Mouse (Mus musculus): ENCODE measurements around the gene Cdh5. TPM values are rescaled to one million over a fixed set of nuclear protein-coding genes. Genes with fewer than 3 reads are reported as not detected.
A peak's percentile ranks its signal among the peaks of the same experiment; 100 is the strongest.

Cdh5 gene
- 9.2 and 12.6 TPM in 2 replicates for polyA plus RNA-seq (2015; fragmentation: Nextera tagmentation; extraction: Ambion mirVana)

GRCm38 (mm10) chr8:104101415-104101814, at the start of gene Cdh5:
Gene Cdh5 (plus strand): TSS chr8:104101625.
- H3K9me3 ChIP-seq (ENCODE audit: control insufficient read depth, low read length): no peaks in the 10 kb centered on the region
- H3K4me2 ChIP-seq (ENCODE audit: low read length): no peak within 1 kb of the TSS
- no peak within 1 kb of the TSS for H3K4me3 ChIP-seq (replicated peaks; ENCODE audit: low read length)
- H3K9ac ChIP-seq (replicated peaks; ENCODE audit: low read depth, low read length): no peak within 1 kb of the TSS
- ATAC-seq: no peak
- H3K27me3 ChIP-seq (replicated peaks; ENCODE audit: control insufficient read depth, insufficient read depth, low read length): no peaks in the 10 kb centered on the region
- H3K36me3 ChIP-seq (ENCODE audit: control insufficient read depth, insufficient read depth): no peaks in the 10 kb centered on the region
- 76% methylated on average over 8 of the region's 8 CpGs for WGBS
- 0 out of 2 replicates have a peak, but pooled peaks cover 5% of the 10 kb centered on the region for H3K4me1 ChIP-seq (replicated peaks; ENCODE audit: control insufficient read depth, insufficient read depth, low read length)
- no peak within 1 kb of the TSS for H3K27ac ChIP-seq (ENCODE audit: low read length)

DNA sequence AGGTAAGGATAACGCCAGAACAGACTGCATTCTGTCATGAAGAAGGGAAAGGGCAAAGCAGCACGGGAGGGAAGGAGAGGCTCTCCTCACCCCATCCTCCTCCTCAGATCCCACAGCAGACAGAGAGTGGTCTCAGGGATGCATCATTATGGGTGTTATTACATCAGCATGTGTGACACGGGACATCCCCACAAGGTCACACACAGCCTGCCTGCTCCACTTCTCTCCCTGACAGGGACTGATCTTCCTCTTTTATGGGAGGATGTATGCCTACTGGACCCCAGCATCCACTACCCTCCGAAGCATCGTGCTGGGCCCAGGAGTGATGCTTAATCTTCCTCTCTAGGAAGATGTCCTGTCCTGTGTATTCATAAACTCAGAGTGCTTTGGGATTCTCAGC, 41.5 kb upstream of the Cdh5 start:
- Histone ChIP-seq H3K9ac (replicated peaks; ENCODE audit: low read depth, low read length) (no peak overlapping the region), H3K4me1 (replicated peaks; ENCODE audit: control insufficient read depth, insufficient read depth, low read length) (peaks cover 9% of the 10 kb centered on the region), H3K27ac (ENCODE audit: low read length) (no peak overlapping the region), H3K4me3 (replicated peaks; ENCODE audit: low read length) (no peak overlapping the region), H3K27me3 (replicated peaks; ENCODE audit: control insufficient read depth, insufficient read depth, low read length) (no peaks in the 10 kb centered on the region), H3K4me2 (ENCODE audit: low read length) (no peak overlapping the region), H3K9me3 (ENCODE audit: control insufficient read depth, low read length) (no peaks in the 10 kb centered on the region), H3K36me3 (ENCODE audit: control insufficient read depth, insufficient read depth) (no peaks in the 10 kb centered on the region)
- WGBS: 79% methylated on average over 5 of the region's 5 CpGs
- ATAC-seq: no peak

- H3K4me1 ChIP-seq (replicated peaks; ENCODE audit: control insufficient read depth, insufficient read depth, low read length): peaks cover 9% of the 10 kb centered on the region
- H3K4me2 ChIP-seq (ENCODE audit: low read length): no peak overlapping the region
- no peak overlapping the region for H3K27ac ChIP-seq (ENCODE audit: low read length)
- no peak overlapping the region for H3K9ac ChIP-seq (replicated peaks; ENCODE audit: low read depth, low read length)
- H3K9me3 ChIP-seq (ENCODE audit: control insufficient read depth, low read length): no peaks in the 10 kb centered on the region
- no peak overlapping the region for H3K4me3 ChIP-seq (replicated peaks; ENCODE audit: low read length)
- H3K27me3 ChIP-seq (replicated peaks; ENCODE audit: control insufficient read depth, insufficient read depth, low read length): no peaks in the 10 kb centered on the region
- H3K36me3 ChIP-seq (ENCODE audit: control insufficient read depth, insufficient read depth): no peaks in the 10 kb centered on the region
- ATAC-seq: no peak
- 95% methylated on average over 7 of the region's 7 CpGs for WGBS
Observed at GRCm38 (mm10) chr8:104060446-104060845, 41.0 kb upstream of the Cdh5 start.

DNA sequence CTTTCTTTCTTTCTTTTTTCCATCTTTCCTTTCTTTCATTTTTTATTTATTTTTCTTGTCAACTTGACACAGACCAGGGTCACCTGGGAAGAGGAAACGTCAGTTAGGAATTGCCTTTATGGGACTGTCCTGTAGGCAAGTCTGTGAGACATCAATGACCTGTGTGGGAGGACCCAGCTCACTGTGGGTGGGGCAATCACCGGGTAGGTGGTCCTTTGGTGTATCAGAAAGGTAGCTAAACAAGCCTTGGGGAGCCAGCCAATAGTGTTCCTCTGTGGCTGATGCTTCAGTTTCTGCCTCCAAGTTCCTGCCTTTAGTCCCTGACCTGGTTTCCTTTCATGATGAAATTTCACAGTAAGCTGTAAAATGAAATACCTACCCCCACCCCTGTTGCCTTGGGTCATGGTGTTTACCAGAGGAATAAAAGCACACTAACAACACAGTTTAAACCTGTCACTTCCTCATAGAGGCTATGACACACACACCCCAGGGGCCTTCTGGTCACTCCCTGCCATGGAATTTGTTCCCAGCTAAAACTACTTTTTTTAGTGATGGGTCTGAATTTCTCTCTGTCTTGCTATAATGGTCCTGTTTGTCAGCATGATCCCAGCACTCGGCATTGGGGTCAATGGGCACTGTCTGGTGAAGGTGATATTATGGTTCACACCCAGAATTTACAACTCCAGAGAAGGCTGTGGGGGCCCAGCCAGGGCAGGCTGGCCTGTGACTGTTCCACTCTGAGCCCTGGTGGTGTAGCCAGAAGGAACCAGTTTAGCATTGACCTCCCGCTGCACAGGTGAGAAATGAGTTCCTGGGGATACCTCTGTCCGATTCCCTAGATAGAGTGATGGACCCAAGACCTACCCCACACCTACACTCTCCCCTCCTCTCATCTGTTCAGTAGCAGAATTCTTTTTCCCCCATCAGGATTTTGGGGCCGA, 40.1 kb upstream of the Cdh5 start:
- WGBS: 77% methylated on average over 6 of the region's 6 CpGs
- Histone ChIP-seq H3K27ac (ENCODE audit: low read length) (0 out of 2 replicates have a peak overlapping the region, but pooled peaks have one; percentile 23), H3K9ac (replicated peaks; ENCODE audit: low read depth, low read length) (no peak overlapping the region), H3K4me2 (ENCODE audit: low read length) (no peak overlapping the region), H3K27me3 (replicated peaks; ENCODE audit: control insufficient read depth, insufficient read depth, low read length) (no peaks in the 10 kb centered on the region), H3K36me3 (ENCODE audit: control insufficient read depth, insufficient read depth) (no peaks in the 10 kb centered on the region), H3K4me1 (replicated peaks; ENCODE audit: control insufficient read depth, insufficient read depth, low read length) (peaks cover 9% of the 10 kb centered on the region), H3K4me3 (replicated peaks; ENCODE audit: low read length) (no peak overlapping the region), H3K9me3 (ENCODE audit: control insufficient read depth, low read length) (no peaks in the 10 kb centered on the region)
- ATAC-seq: no peak; the same call in 1 of the 2 replicates

DNA sequence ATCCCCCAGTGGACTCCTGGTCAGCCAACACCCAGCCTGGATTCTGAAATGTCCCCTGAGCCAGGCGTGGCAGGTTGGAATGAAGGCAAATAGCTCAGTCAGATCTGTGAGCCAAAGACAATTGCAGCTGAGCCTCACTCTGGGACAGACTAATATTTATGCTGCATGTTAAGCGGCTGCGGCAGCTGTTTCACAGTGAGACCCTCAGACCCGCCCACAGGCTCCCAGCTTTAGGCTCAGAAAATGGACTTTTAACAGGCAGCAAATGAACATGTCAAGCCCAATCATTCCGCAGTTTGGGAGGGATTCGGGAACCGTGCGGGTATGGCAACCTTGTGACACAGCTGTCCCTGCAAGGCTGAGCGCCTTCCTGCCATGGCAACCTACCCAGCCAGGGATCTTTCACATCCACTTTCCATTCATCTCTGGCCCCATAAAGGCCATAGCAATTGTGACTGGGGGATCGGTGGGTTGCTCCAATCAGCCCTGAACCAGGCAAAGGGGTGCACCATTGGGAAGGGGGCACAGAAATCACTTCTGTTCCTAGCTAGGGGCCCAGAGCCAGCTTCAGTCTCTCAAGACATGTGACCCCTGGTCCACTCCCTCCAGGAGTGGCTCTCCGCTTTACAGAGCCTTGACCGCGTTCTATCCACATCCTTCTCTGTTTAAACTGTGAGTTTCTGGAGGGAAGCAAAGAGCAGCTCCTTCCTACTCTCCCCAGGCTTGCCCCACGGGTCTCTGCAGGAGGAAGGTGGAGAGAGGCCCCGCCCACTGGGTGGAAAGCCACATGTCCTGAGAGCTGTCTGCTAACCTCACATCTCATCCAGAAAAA, 39.2 kb upstream of the Cdh5 start:
- Histone ChIP-seq H3K4me3 (replicated peaks; ENCODE audit: low read length) (no peak overlapping the region), H3K27ac (ENCODE audit: low read length) (0 out of 2 replicates have a peak overlapping the region, but pooled peaks have one; percentile 23), H3K9ac (replicated peaks; ENCODE audit: low read depth, low read length) (no peak overlapping the region), H3K36me3 (ENCODE audit: control insufficient read depth, insufficient read depth) (no peaks in the 10 kb centered on the region), H3K4me1 (replicated peaks; ENCODE audit: control insufficient read depth, insufficient read depth, low read length) (peaks cover 9% of the 10 kb centered on the region), H3K4me2 (ENCODE audit: low read length) (no peak overlapping the region), H3K27me3 (replicated peaks; ENCODE audit: control insufficient read depth, insufficient read depth, low read length) (no peaks in the 10 kb centered on the region), H3K9me3 (ENCODE audit: control insufficient read depth, low read length) (no peaks in the 10 kb centered on the region)
- peak; percentile 88 for ATAC-seq
- WGBS: 45% methylated on average over 15 of the region's 15 CpGs

GRCm38 (mm10) chr8:104065223-104065622, 36.2 kb upstream of the Cdh5 start:
- Histone ChIP-seq H3K4me1 (replicated peaks; ENCODE audit: control insufficient read depth, insufficient read depth, low read length) (peaks cover 9% of the 10 kb centered on the region), H3K27me3 (replicated peaks; ENCODE audit: control insufficient read depth, insufficient read depth, low read length) (no peaks in the 10 kb centered on the region), H3K27ac (ENCODE audit: low read length) (no peak overlapping the region), H3K4me3 (replicated peaks; ENCODE audit: low read length) (no peak overlapping the region), H3K9ac (replicated peaks; ENCODE audit: low read depth, low read length) (no peak overlapping the region), H3K36me3 (ENCODE audit: control insufficient read depth, insufficient read depth) (no peaks in the 10 kb centered on the region), H3K4me2 (ENCODE audit: low read length) (no peak overlapping the region), H3K9me3 (ENCODE audit: control insufficient read depth, low read length) (no peaks in the 10 kb centered on the region)
- no peak for ATAC-seq
- 83% methylated on average over 7 of the region's 7 CpGs for WGBS

- no peaks in the 10 kb centered on the region for H3K9me3 ChIP-seq (ENCODE audit: control insufficient read depth, low read length)
- H3K9ac ChIP-seq (replicated peaks; ENCODE audit: low read depth, low read length): no peak overlapping the region
- H3K27ac ChIP-seq (ENCODE audit: low read length): no peak overlapping the region
- no peak for ATAC-seq
- H3K4me2 ChIP-seq (ENCODE audit: low read length): no peak overlapping the region
- H3K4me3 ChIP-seq (replicated peaks; ENCODE audit: low read length): no peak overlapping the region
- H3K4me1 ChIP-seq (replicated peaks; ENCODE audit: control insufficient read depth, insufficient read depth, low read length): peaks cover 9% of the 10 kb centered on the region
- no peaks in the 10 kb centered on the region for H3K36me3 ChIP-seq (ENCODE audit: control insufficient read depth, insufficient read depth)
- H3K27me3 ChIP-seq (replicated peaks; ENCODE audit: control insufficient read depth, insufficient read depth, low read length): no peaks in the 10 kb centered on the region
- 70% methylated on average over 9 of the region's 9 CpGs for WGBS
Observed at GRCm38 (mm10) chr8:104065906-104066518, 35.4 kb upstream of the Cdh5 start.

- Histone ChIP-seq H3K9me3 (ENCODE audit: control insufficient read depth, low read length) (no peaks in the 10 kb centered on the region), H3K27me3 (replicated peaks; ENCODE audit: control insufficient read depth, insufficient read depth, low read length) (no peaks in the 10 kb centered on the region), H3K27ac (ENCODE audit: low read length) (no peak overlapping the region), H3K4me2 (ENCODE audit: low read length) (no peak overlapping the region), H3K9ac (replicated peaks; ENCODE audit: low read depth, low read length) (no peak overlapping the region), H3K4me1 (replicated peaks; ENCODE audit: control insufficient read depth, insufficient read depth, low read length) (no peaks in the 10 kb centered on the region; the same call in 1 of the 2 replicates), H3K36me3 (ENCODE audit: control insufficient read depth, insufficient read depth) (no peaks in the 10 kb centered on the region), H3K4me3 (replicated peaks; ENCODE audit: low read length) (no peak overlapping the region)
- 64% methylated on average over 12 of the region's 12 CpGs for WGBS
- no peak for ATAC-seq
Observed at GRCm38 (mm10) chr8:104067390-104067925, 34.0 kb upstream of the Cdh5 start.

Data from forebrain, embryonic 16.5 days (tissue).